Mouse (Mus musculus): Measurements from ENCODE around the gene Prss29. TPM values are rescaled to one million over a fixed set of nuclear protein-coding genes. Genes with fewer than 3 reads are reported as not detected.

Prss29 gene
- polyA plus RNA-seq, 1 experiment from 2014 or later: not detected

Other genes with a start within 250 kb of the Prss29 start
- gene Tmem204, start 235.1 kb upstream of the Prss29 start, polyA plus RNA-seq (2018): not detected in 3 replicates
- 3.5 to 12.8 TPM (median 7.7 TPM) in 3 replicates for gene Telo2, start 202.7 kb upstream of the Prss29 start, polyA plus RNA-seq (2018)
- gene Ptx4, start 197.9 kb upstream of the Prss29 start, polyA plus RNA-seq (2018): not detected in 3 replicates
- gene Clcn7, start 185.3 kb upstream of the Prss29 start, polyA plus RNA-seq (2018): 98.1 to 170 TPM (median 98.2 TPM) in 3 replicates
- gene Ccdc154, start 156.2 kb upstream of the Prss29 start, polyA plus RNA-seq (2018): not detected in 3 replicates
- not detected in 3 replicates for gene Gm38655, start 143.2 kb upstream of the Prss29 start, polyA plus RNA-seq (2018)
- gene BC003965, start 134.1 kb upstream of the Prss29 start, polyA plus RNA-seq (2018): 3.5 to 10.5 TPM (median 6.5 TPM) in 3 replicates
- gene Unkl, start 130.3 kb upstream of the Prss29 start, polyA plus RNA-seq (2018): 2.4 to 4.9 TPM (median 3.0 TPM) in 3 replicates
- gene Gnptg, start 78.5 kb upstream of the Prss29 start, polyA plus RNA-seq (2018): 31.8 to 33.6 TPM (median 33.3 TPM) in 3 replicates
- 9.3 to 15.0 TPM (median 12.1 TPM) in 3 replicates for gene Tsr3, start 78.5 kb upstream of the Prss29 start, polyA plus RNA-seq (2018)
- gene Baiap3, start 62.3 kb upstream of the Prss29 start, polyA plus RNA-seq (2018): not detected in 3 replicates
- 267 to 362 TPM (median 356 TPM) in 3 replicates for gene Ube2i, start 44.0 kb upstream of the Prss29 start, polyA plus RNA-seq (2018)
- gene Prss34, start 20.3 kb upstream of the Prss29 start, polyA plus RNA-seq (2018): 0.36 to 0.90 TPM in 2 of 3 replicates, not detected in the other
- not detected in 3 replicates for gene Prss28, start 10.0 kb upstream of the Prss29 start, polyA plus RNA-seq (2018)
- gene Tpsab1, start 26.9 kb downstream of the Prss29 start, polyA plus RNA-seq (2018): not detected in 3 replicates
- gene Tpsb2, start 47.7 kb downstream of the Prss29 start, polyA plus RNA-seq (2018): not detected in 3 replicates
- not detected in 3 replicates for gene Tpsg1, start 50.6 kb downstream of the Prss29 start, polyA plus RNA-seq (2018)
- not detected in 3 replicates for gene Cacna1h, start 115.1 kb downstream of the Prss29 start, polyA plus RNA-seq (2018)
- gene Tekt4, start 136.0 kb downstream of the Prss29 start, polyA plus RNA-seq (2018): not detected in 3 replicates
- not detected in 3 replicates for gene Sstr5, start 178.6 kb downstream of the Prss29 start, polyA plus RNA-seq (2018)

Measured in macrophage (primary cell).